Mouse (Mus musculus): Measurements from ENCODE around the gene Pigt. TPM values are rescaled to one million over a fixed set of nuclear protein-coding genes. Genes with fewer than 3 reads are reported as not detected.

Pigt gene
- total RNA-seq, 2 experiments from 2014 or later, result 133 to 134 TPM

Other genes starting within 250 kb of the Pigt start
- gene Svs3b, start 240.9 kb upstream of the Pigt start, total RNA-seq (2021), result not detected
- gene Svs4, start 219.1 kb upstream of the Pigt start, total RNA-seq (2021), result not detected
- not detected for gene Svs3a, start 208.3 kb upstream of the Pigt start, total RNA-seq (2021)
- gene Svs6, start 180.8 kb upstream of the Pigt start, total RNA-seq (2021), result not detected
- gene Svs5, start 164.8 kb upstream of the Pigt start, total RNA-seq (2021), result under 1 TPM in 1 of 2 experiments, not detected in 1; 0.71 TPM
- 1 to 10 TPM; 7.8 to 9.0 TPM for gene Slpi, start 108.4 kb upstream of the Pigt start, total RNA-seq (2021)
- 10 to 100 TPM in 1 of 2 experiments, under 1 TPM in 1; 0.14 to 14.6 TPM for gene Rbpjl, start 94.4 kb upstream of the Pigt start, total RNA-seq (2021)
- 1 to 10 TPM; 4.7 to 4.9 TPM for gene Matn4, start 92.4 kb upstream of the Pigt start, total RNA-seq (2021)
- 10 to 100 TPM; 75.2 to 93.9 TPM for gene Sdc4, start 53.6 kb upstream of the Pigt start, total RNA-seq (2021)
- 10 to 100 TPM; 34.7 to 35.0 TPM for gene Sys1, start 40.6 kb upstream of the Pigt start, total RNA-seq (2021)
- 1 to 10 TPM in 1 of 2 experiments, under 1 TPM in 1; 0.48 to 3.0 TPM for gene Gm20458, start 36.6 kb upstream of the Pigt start, total RNA-seq (2021)
- gene Trp53tg5, start 23.8 kb upstream of the Pigt start, total RNA-seq (2021), result not detected
- gene Dbndd2, start 11.4 kb upstream of the Pigt start, total RNA-seq (2021), result 10 to 100 TPM; 10.9 to 17.1 TPM
- 10 to 100 TPM in 1 of 2 experiments, 1 to 10 TPM in 1; 1.9 to 49.1 TPM for gene Wfdc2, start 64.9 kb downstream of the Pigt start, total RNA-seq (2021)
- gene Spint3, start 75.9 kb downstream of the Pigt start, total RNA-seq (2021), result not detected
- gene Wfdc6a, start 87.9 kb downstream of the Pigt start, total RNA-seq (2021), result 1 to 10 TPM in 1 of 2 experiments, under 1 TPM in 1; 0.48 to 1.2 TPM
- gene Eppin, start 96.1 kb downstream of the Pigt start, total RNA-seq (2021), result not detected
- gene Wfdc6b, start 116.0 kb downstream of the Pigt start, total RNA-seq (2021), result not detected
- gene Wfdc8, start 116.1 kb downstream of the Pigt start, total RNA-seq (2021), result under 1 TPM; 0.20 to 0.39 TPM
- not detected for gene Wfdc16, start 141.3 kb downstream of the Pigt start, total RNA-seq (2021)
- under 1 TPM in 1 of 2 experiments, not detected in 1; 0.76 TPM for gene Wfdc10, start 158.5 kb downstream of the Pigt start, total RNA-seq (2021)
- not detected for gene Wfdc9, start 159.1 kb downstream of the Pigt start, total RNA-seq (2021)
- gene Wfdc11, start 176.6 kb downstream of the Pigt start, total RNA-seq (2021), result not detected
- gene Wfdc13, start 187.6 kb downstream of the Pigt start, total RNA-seq (2021), result not detected
- not detected for gene Spint4, start 201.0 kb downstream of the Pigt start, total RNA-seq (2021)
- gene Spint5, start 217.8 kb downstream of the Pigt start, total RNA-seq (2021), result not detected
- gene Wfdc3, start 248.4 kb downstream of the Pigt start, total RNA-seq (2021), result under 1 TPM; 0.90 to 0.92 TPM
- 10 to 100 TPM; 50.1 to 54.2 TPM for gene Dnttip1, start 248.5 kb downstream of the Pigt start, total RNA-seq (2021)